Mouse (Mus musculus): ENCODE measurements around the gene Hnrnpul2. TPM values are rescaled to one million over a fixed set of nuclear protein-coding genes. Genes with fewer than 3 reads are reported as not detected.
"Not testable (repeated sequence)": the region's sequence is repeated elsewhere in the genome, so short reads cannot be mapped to it uniquely, and the experiment has no call there.

Gene Hnrnpul2
- polyA plus RNA-seq, 1 experiment from 2014 or later: 6.6 TPM

DNA sequence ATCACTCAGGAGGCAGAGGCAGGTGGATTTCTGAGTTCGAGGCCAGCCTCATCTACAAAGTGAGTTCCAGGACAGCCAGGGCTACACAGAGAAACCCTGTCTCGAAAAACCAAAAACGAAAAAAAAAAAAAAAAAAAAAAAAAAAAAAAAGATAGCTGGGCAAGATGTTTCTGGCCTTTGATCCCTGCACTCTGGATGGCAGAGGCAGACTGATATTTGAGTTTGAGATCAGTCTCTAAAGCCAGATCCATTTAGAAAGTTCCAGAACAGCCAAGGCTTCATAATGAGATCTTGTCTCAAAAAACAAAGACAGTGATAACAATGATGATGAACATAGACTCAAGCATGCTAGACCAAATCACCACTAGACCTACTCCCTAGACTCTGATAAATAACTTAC is 50.6 kb downstream of the Hnrnpul2 start:
- 0 out of 2 replicates have a peak overlapping the region, but pooled peaks have one; percentile 97 for H3K9ac ChIP-seq
- H3K27ac ChIP-seq: not testable (repeated sequence)
- H3K4me2 ChIP-seq: peak overlapping the region; percentile 91

DNA sequence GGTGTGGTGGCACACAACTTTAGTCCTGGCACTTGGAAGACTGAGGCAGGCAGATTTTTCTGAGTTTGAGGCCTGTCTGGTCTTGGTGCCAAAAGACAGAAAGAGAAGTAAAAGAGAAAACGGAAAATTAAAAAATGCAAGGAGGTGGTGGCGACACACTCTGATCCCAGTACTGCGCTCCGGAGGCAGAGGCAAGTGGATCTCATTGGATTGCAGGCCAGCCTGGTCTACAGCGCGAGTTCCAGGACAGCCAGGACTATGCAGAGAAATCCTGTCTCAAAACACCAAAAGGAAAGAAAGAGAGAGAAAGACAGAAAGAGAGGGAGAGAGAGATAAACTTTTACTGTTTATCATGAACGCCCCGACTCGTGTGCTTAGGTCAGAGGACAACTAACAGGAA is 51.0 kb downstream of the Hnrnpul2 start:
- 66% methylated on average over 9 of the region's 9 CpGs for WGBS
- Histone ChIP-seq H3K4me3 (peak overlapping the region; percentile 93), H3K4me1 (peaks cover 15% of the 10 kb centered on the region), H3K4me2 (peak overlapping the region; percentile 91), H3K36me3 (replicated peaks) (peaks cover 24% of the 10 kb centered on the region), H3K27ac (peak overlapping the region; percentile 79), H3K9me3 (no peaks in the 10 kb centered on the region), H3K9ac (peak overlapping the region; percentile 97), H3K27me3 (replicated peaks) (no peaks in the 10 kb centered on the region)
- peak; percentile 64 for ATAC-seq (replicated peaks)

More for the DNA sequence above, 50.6 kb downstream of the Hnrnpul2 start:
- peak overlapping the region; percentile 93; the same call in 1 of the 2 replicates for H3K4me3 ChIP-seq
- peaks cover 15% of the 10 kb centered on the region for H3K4me1 ChIP-seq
- ATAC-seq (replicated peaks); H3K9me3 ChIP-seq; H3K27me3 ChIP-seq (replicated peaks): not testable (repeated sequence)
- peaks cover 21% of the 10 kb centered on the region for H3K36me3 ChIP-seq (replicated peaks)
- WGBS: 79% methylated on average over 3 of the region's 3 CpGs

DNA sequence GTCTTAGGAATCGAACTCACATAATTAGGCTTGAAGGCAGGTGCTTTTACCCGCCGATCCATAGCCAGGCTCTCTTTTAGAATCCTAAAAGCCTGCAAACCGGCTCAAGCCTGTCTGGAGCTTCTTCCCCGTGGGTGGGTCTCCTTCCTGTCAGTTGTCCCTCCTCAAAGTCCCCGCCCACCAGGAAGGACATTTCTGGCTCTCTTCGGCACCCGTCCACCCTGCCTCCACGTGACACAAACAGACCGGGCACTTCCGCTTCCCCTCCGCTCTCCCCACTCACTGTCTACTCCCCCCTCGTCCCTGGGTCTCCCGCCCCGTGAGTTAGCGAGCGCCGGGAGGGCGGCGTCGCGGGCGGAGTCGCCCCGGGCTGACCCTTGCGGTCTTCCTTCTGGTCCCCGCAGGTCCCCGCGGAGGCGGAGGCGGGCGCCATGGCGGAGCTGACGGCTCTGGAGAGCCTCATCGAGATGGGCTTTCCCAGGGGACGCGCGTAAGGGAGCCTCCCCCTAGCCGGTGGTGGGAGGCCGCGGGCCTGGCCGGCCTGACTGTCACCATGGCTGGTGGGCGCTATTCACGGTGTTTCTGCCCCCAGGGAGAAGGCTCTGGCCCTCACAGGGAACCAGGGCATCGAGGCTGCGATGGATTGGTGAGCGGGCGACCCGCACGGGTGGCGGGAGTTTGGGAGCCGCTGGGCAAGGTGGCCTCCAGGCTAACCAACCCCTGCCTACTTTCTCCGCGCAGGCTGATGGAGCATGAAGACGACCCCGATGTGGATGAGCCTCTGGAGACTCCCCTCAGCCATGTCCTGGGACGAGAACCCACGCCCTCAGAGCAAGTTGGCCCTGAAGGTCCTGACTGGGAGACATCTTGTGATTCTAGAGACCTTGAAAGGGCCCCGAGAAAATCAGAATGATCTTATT is 51.7 kb downstream of the Hnrnpul2 start, which contains the start of gene Ubxn1:
TSS of gene Ubxn1 (plus strand) at position 230 of the 920 bp plus-strand sequence.
- H3K27ac ChIP-seq: peak within 1 kb of the TSS; percentile 79
- peaks cover 15% of the 10 kb centered on the region for H3K4me1 ChIP-seq
- WGBS: under 1% methylated on average over 58 of the region's 59 CpGs
- peaks cover 27% of the 10 kb centered on the region for H3K36me3 ChIP-seq (replicated peaks)
- no peaks in the 10 kb centered on the region for H3K9me3 ChIP-seq
- H3K9ac ChIP-seq: peak within 1 kb of the TSS; percentile 97
- peak within 1 kb of the TSS; percentile 91 for H3K4me2 ChIP-seq
- no peaks in the 10 kb centered on the region for H3K27me3 ChIP-seq (replicated peaks)
- H3K4me3 ChIP-seq: peak within 1 kb of the TSS; percentile 93
- peak; percentile 98 for ATAC-seq (replicated peaks)

DNA sequence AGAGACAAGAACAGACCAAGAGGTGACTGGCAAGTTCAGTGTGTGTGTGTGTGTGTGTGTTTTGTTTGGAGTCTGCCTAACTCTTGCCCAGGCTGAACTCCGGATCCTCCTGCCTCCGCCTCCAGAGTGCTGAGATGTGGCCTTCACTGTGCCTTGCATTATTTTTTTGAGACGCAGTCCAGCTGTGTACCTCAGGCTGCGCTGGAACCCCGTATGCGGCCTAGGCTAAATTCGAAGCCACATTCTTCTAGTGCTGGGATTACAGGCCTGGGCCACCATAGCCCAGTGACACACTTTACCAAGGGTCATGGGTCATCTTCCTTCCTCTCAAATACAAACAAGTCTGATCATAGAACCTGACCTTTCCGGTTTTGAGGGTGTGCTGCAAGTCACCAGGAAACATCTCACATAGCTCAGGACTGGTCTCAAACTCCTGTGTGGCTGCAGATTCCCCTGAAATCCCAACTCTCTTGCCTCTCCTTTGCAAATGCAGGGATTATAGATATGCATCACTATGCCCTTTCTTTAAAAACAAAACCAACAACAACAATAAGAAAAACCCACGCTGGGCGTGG is 52.5 kb downstream of the Hnrnpul2 start:
- H3K27ac ChIP-seq: no peak overlapping the region
- H3K9ac ChIP-seq: peak overlapping the region; percentile 97

DNA sequence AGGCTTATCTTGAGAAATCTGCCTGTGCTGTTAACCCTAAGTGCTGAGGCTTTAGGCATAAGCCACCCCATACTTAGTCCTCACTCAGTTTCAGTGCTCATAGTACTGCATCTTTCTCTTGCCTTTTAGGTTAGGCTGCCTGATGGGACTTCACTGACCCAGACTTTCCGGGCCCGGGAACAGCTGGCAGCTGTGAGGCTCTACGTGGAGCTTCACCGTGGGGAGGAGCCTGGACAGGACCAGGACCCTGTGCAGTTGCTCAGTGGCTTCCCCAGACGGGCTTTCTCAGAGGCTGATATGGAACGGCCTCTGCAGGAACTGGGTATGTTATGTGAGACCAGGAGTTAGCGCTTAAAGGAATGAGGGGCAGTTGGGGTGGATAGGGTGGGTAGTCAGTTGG is 55.2 kb downstream of the Hnrnpul2 start:
- H3K4me1 ChIP-seq: peaks cover 23% of the 10 kb centered on the region
- H3K27me3 ChIP-seq (replicated peaks): no peaks in the 10 kb centered on the region
- H3K4me3 ChIP-seq: no peak overlapping the region
- no peak overlapping the region for H3K9ac ChIP-seq
- H3K9me3 ChIP-seq: no peaks in the 10 kb centered on the region
- WGBS: 93% methylated on average over 7 of the region's 7 CpGs
- no peak for ATAC-seq (replicated peaks)
- H3K36me3 ChIP-seq (replicated peaks): peaks cover 28% of the 10 kb centered on the region
- no peak overlapping the region for H3K4me2 ChIP-seq
- no peak overlapping the region for H3K27ac ChIP-seq

More for the DNA sequence above, 52.5 kb downstream of the Hnrnpul2 start:
- no peak for ATAC-seq (replicated peaks)
- Histone ChIP-seq H3K4me3 (peak overlapping the region; percentile 93), H3K27me3 (replicated peaks) (no peaks in the 10 kb centered on the region), H3K4me2 (peak overlapping the region; percentile 91), H3K36me3 (replicated peaks) (peaks cover 28% of the 10 kb centered on the region), H3K4me1 (peaks cover 15% of the 10 kb centered on the region), H3K9me3 (no peaks in the 10 kb centered on the region)
- 84% methylated on average over 10 of the region's 10 CpGs for WGBS

DNA sequence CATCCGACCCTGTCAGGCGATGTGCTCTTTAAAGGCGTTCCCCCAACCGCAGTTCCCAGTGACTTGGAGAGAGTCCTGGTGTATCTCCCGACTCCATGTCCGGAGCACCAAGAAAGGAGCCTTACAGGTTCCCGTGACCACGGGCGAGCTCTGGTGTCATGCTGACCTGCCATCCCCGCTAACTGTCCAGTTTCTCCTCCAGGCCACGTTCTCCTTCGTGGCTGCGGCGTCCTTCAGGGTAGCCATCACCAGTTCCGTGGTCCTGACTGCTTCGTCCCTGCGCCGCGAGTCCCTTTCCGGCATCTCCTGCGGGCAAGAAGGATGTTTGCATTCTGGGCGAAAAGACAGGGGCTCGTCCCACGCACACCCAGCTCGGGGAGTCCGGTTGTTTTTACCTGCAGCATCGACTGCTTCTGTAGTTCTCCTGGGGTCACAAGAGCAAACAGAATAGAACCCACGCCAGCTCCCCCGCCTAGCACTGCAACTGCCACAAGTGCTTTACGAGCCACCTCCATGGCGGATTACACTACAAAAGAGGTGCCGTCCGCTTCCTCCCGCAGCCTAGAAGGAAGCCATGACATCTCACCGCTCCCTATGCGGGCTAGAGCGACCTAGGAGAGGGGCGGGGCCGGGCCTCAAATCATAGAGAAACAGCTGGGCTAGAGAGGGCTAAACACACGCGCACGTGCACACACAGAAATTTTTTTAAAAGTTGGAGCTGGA is 60.7 kb downstream of the Hnrnpul2 start, which contains the start of gene Uqcc3:
TSS of gene Uqcc3 (minus strand) at position 613 of the 723 bp plus-strand sequence.
- peak within 1 kb of the TSS; percentile 79 for H3K9ac ChIP-seq
- peak within 1 kb of the TSS; percentile 65 for H3K4me3 ChIP-seq
- ATAC-seq (replicated peaks): peak; percentile 98
- no peaks in the 10 kb centered on the region for H3K9me3 ChIP-seq
- peaks cover 15% of the 10 kb centered on the region for H3K4me1 ChIP-seq
- H3K4me2 ChIP-seq: peak within 1 kb of the TSS; percentile 76
- under 1% methylated on average over 42 of the region's 42 CpGs for WGBS
- H3K27me3 ChIP-seq (replicated peaks): no peaks in the 10 kb centered on the region
- H3K27ac ChIP-seq: peak within 1 kb of the TSS; percentile 84
- peaks cover 6% of the 10 kb centered on the region; the same call in 1 of the 2 replicates for H3K36me3 ChIP-seq (replicated peaks)

DNA sequence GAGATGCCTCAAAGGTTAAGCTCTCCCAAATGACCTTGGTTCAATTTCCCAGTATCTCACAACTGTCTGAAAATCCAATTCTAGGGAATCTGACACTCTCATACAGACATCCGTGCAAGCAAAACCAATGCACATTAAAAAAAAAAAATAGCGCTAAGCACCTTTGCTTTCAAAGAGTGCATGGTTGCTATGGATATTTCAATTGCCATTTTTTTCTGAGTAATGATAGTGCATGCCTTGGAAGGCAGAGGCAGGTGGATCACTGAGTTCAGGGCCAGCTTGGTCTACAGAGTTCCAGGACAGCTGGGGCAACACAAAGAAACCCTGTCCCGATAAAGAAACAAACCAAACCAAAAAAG is 61.2 kb downstream of the Hnrnpul2 start:
- no peaks in the 10 kb centered on the region for H3K9me3 ChIP-seq
- WGBS: 9% methylated on average over 3 of the region's 3 CpGs
- H3K27me3 ChIP-seq (replicated peaks): no peaks in the 10 kb centered on the region
- peaks cover 15% of the 10 kb centered on the region for H3K4me1 ChIP-seq
- peak; percentile 26; the same call in 1 of the 2 replicates for ATAC-seq (replicated peaks)
- peak overlapping the region; percentile 84; the same call in 1 of the 2 replicates for H3K27ac ChIP-seq
- H3K4me3 ChIP-seq: peak overlapping the region; percentile 65
- 0 out of 2 replicates have a peak, but pooled peaks cover 4% of the 10 kb centered on the region for H3K36me3 ChIP-seq (replicated peaks)
- H3K9ac ChIP-seq: peak overlapping the region; percentile 79
- peak overlapping the region; percentile 76 for H3K4me2 ChIP-seq

DNA sequence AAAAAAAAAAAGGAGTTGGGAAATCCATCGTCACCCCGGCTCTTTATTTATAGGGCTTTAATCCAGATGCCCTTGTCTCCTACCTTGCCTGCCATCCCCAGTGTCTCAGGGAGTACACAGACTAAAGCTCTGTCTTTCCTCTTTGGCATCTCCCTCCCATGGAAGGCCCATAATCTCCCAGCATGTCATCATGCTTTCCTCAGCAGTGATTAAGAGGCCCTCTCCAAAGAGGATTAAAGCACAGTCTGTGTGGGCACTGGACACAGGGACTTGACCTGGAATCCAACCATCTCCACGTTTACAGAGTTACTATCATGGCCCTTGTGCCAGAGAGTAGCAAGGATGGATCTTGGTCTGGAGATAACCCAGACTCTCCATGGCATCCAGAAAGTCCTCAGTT is 63.8 kb downstream of the Hnrnpul2 start, which contains the start of the genes Lbhd1 and Gm49403:
TSS of gene Lbhd1 (plus strand) at position 117 of the 400 bp plus-strand sequence.
TSS of gene Gm49403 (plus strand) at position 315 of the 400 bp plus-strand sequence.
- ATAC-seq (replicated peaks): no peak
- H3K4me1 ChIP-seq: peaks cover 22% of the 10 kb centered on the region
- no peaks in the 10 kb centered on the region for H3K9me3 ChIP-seq
- no peak within 1 kb of the TSS for H3K4me2 ChIP-seq
- no peak within 1 kb of the TSS for H3K27ac ChIP-seq
- H3K36me3 ChIP-seq (replicated peaks): no peaks in the 10 kb centered on the region
- no peak within 1 kb of the TSS for H3K4me3 ChIP-seq
- H3K27me3 ChIP-seq (replicated peaks): no peaks in the 10 kb centered on the region
- WGBS: 71% methylated on average over 3 of the region's 3 CpGs
- H3K9ac ChIP-seq: no peak within 1 kb of the TSS

Other genes with a start within 250 kb of the Hnrnpul2 start
- 12.1 and 13.5 TPM in 2 replicates for gene Slc22a8, start 228.8 kb upstream of the Hnrnpul2 start, polyA plus RNA-seq (2015; fragmentation: Nextera tagmentation; extraction: Ambion mirVana)
- gene Slc22a6, start 202.0 kb upstream of the Hnrnpul2 start, polyA plus RNA-seq (2015; fragmentation: Nextera tagmentation; extraction: Ambion mirVana): 15.3 and 19.7 TPM in 2 replicates
- 0.81 and 0.86 TPM in 2 replicates for gene Chrm1, start 156.2 kb upstream of the Hnrnpul2 start, polyA plus RNA-seq (2015; fragmentation: Nextera tagmentation; extraction: Ambion mirVana)
- 165 and 174 TPM in 2 replicates for gene Slc3a2, start 96.6 kb upstream of the Hnrnpul2 start, polyA plus RNA-seq (2015; fragmentation: Nextera tagmentation; extraction: Ambion mirVana)
- 100.0 and 103 TPM in 2 replicates for gene Wdr74, start 84.2 kb upstream of the Hnrnpul2 start, polyA plus RNA-seq (2015; fragmentation: Nextera tagmentation; extraction: Ambion mirVana)
- gene 1700092M07Rik, start 79.3 kb upstream of the Hnrnpul2 start, polyA plus RNA-seq (2015; fragmentation: Nextera tagmentation; extraction: Ambion mirVana): 1.5 and 1.7 TPM in 2 replicates
- 121 and 123 TPM in 2 replicates for gene Stx5a, start 78.6 kb upstream of the Hnrnpul2 start, polyA plus RNA-seq (2015; fragmentation: Nextera tagmentation; extraction: Ambion mirVana)
- gene Nxf1, start 62.9 kb upstream of the Hnrnpul2 start, polyA plus RNA-seq (2015; fragmentation: Nextera tagmentation; extraction: Ambion mirVana): 161 and 171 TPM in 2 replicates
- 212 and 213 TPM in 2 replicates for gene Tmem223, start 49.0 kb upstream of the Hnrnpul2 start, polyA plus RNA-seq (2015; fragmentation: Nextera tagmentation; extraction: Ambion mirVana)
- 27.1 and 31.8 TPM in 2 replicates for gene Tmem179b, start 45.5 kb upstream of the Hnrnpul2 start, polyA plus RNA-seq (2015; fragmentation: Nextera tagmentation; extraction: Ambion mirVana)
- 32.6 and 34.0 TPM in 2 replicates for gene Taf6l, start 33.6 kb upstream of the Hnrnpul2 start, polyA plus RNA-seq (2015; fragmentation: Nextera tagmentation; extraction: Ambion mirVana)
- 129 and 132 TPM in 2 replicates for gene Polr2g, start 21.4 kb upstream of the Hnrnpul2 start, polyA plus RNA-seq (2015; fragmentation: Nextera tagmentation; extraction: Ambion mirVana)
- 8.4 and 8.7 TPM in 2 replicates for gene Zbtb3, start 17.5 kb upstream of the Hnrnpul2 start, polyA plus RNA-seq (2015; fragmentation: Nextera tagmentation; extraction: Ambion mirVana)
- gene Ttc9c, start 677 bp upstream of the Hnrnpul2 start, polyA plus RNA-seq (2015; fragmentation: Nextera tagmentation; extraction: Ambion mirVana): 59.8 and 60.4 TPM in 2 replicates
- not detected in 2 replicates for gene AC129217.1, start 9.8 kb downstream of the Hnrnpul2 start, polyA plus RNA-seq (2015; fragmentation: Nextera tagmentation; extraction: Ambion mirVana)
- gene Bscl2, start 17.5 kb downstream of the Hnrnpul2 start, polyA plus RNA-seq (2015; fragmentation: Nextera tagmentation; extraction: Ambion mirVana): 100 and 105 TPM in 2 replicates
- 479 and 483 TPM in 2 replicates for gene Gng3, start 19.2 kb downstream of the Hnrnpul2 start, polyA plus RNA-seq (2015; fragmentation: Nextera tagmentation; extraction: Ambion mirVana)
- gene Lrrn4cl, start 30.8 kb downstream of the Hnrnpul2 start, polyA plus RNA-seq (2015; fragmentation: Nextera tagmentation; extraction: Ambion mirVana): 1.1 and 1.4 TPM in 2 replicates
- 138 and 142 TPM in 2 replicates for gene Ubxn1, start 51.5 kb downstream of the Hnrnpul2 start, polyA plus RNA-seq (2015; fragmentation: Nextera tagmentation; extraction: Ambion mirVana)
- gene Uqcc3, start 60.9 kb downstream of the Hnrnpul2 start, polyA plus RNA-seq (2015; fragmentation: Nextera tagmentation; extraction: Ambion mirVana): 61.4 and 62.7 TPM in 2 replicates
- gene Lbhd1, start 63.7 kb downstream of the Hnrnpul2 start, polyA plus RNA-seq (2015; fragmentation: Nextera tagmentation; extraction: Ambion mirVana): 36.5 and 37.7 TPM in 2 replicates
- gene Gm49403, start 63.9 kb downstream of the Hnrnpul2 start, polyA plus RNA-seq (2015; fragmentation: Nextera tagmentation; extraction: Ambion mirVana): not detected in 2 replicates
- 40.2 and 44.3 TPM in 2 replicates for gene 1810009A15Rik, start 68.8 kb downstream of the Hnrnpul2 start, polyA plus RNA-seq (2015; fragmentation: Nextera tagmentation; extraction: Ambion mirVana)
- not detected in 2 replicates for gene Gm49416, start 68.9 kb downstream of the Hnrnpul2 start, polyA plus RNA-seq (2015; fragmentation: Nextera tagmentation; extraction: Ambion mirVana)
- gene Ints5, start 73.0 kb downstream of the Hnrnpul2 start, polyA plus RNA-seq (2015; fragmentation: Nextera tagmentation; extraction: Ambion mirVana): 36.4 and 38.4 TPM in 2 replicates
- gene Ganab, start 78.1 kb downstream of the Hnrnpul2 start, polyA plus RNA-seq (2015; fragmentation: Nextera tagmentation; extraction: Ambion mirVana): 88.8 and 90.7 TPM in 2 replicates
- 96.1 and 96.6 TPM in 2 replicates for gene B3gat3, start 100.4 kb downstream of the Hnrnpul2 start, polyA plus RNA-seq (2015; fragmentation: Nextera tagmentation; extraction: Ambion mirVana)
- gene Rom1, start 109.3 kb downstream of the Hnrnpul2 start, polyA plus RNA-seq (2015; fragmentation: Nextera tagmentation; extraction: Ambion mirVana): 1.9 and 2.4 TPM in 2 replicates
- 10.5 and 13.4 TPM in 2 replicates for gene Eml3, start 109.5 kb downstream of the Hnrnpul2 start, polyA plus RNA-seq (2015; fragmentation: Nextera tagmentation; extraction: Ambion mirVana)
- 119 and 121 TPM in 2 replicates for gene Mta2, start 121.9 kb downstream of the Hnrnpul2 start, polyA plus RNA-seq (2015; fragmentation: Nextera tagmentation; extraction: Ambion mirVana)
- 27.5 and 30.5 TPM in 2 replicates for gene Tut1, start 133.8 kb downstream of the Hnrnpul2 start, polyA plus RNA-seq (2015; fragmentation: Nextera tagmentation; extraction: Ambion mirVana)
- gene Eef1g, start 147.0 kb downstream of the Hnrnpul2 start, polyA plus RNA-seq (2015; fragmentation: Nextera tagmentation; extraction: Ambion mirVana): 287 and 295 TPM in 2 replicates
- gene Ahnak, start 169.3 kb downstream of the Hnrnpul2 start, polyA plus RNA-seq (2015; fragmentation: Nextera tagmentation; extraction: Ambion mirVana): 4.9 and 5.9 TPM in 2 replicates